Mouse (Mus musculus) cortical plate, adult 2 months (tissue): ENCODE data around the gene Tnnc1. TPM values are rescaled to one million over a fixed set of nuclear protein-coding genes. Genes with fewer than 3 reads are reported as not detected.

Experiments used
- H3K27ac ChIP-seq: fragments of 200-500 bp; 2 replicates; pipeline ENCODE4 v1.5.1; 2012; ENCODE audit warnings: low read length, control low read depth, inconsistent platforms; ENCODE audit not compliant: insufficient read depth
- H3K4me1 ChIP-seq: fragments of 200-500 bp; 2 replicates; pipeline ENCODE4 v1.6.1; 2011; ENCODE audit warnings: low read length; ENCODE audit not compliant: control insufficient read depth, insufficient read depth
- H3K4me3 ChIP-seq: fragments of 200-500 bp; 2 replicates; pipeline ENCODE4 v1.5.1; 2011; ENCODE audit warnings: mild to moderate bottlenecking, low read length, control low read depth; ENCODE audit not compliant: insufficient read depth
- CTCF ChIP-seq: fragments of 200-500 bp; IDR thresholded peaks from 2 replicates; pipeline ENCODE4 v1.5.1; 2011; ENCODE audit warnings: mild to moderate bottlenecking, control low read depth, low read length; ENCODE audit not compliant: insufficient read depth; ENCODE audit errors: extremely low read depth
- POLR2A ChIP-seq: fragments of 200-500 bp; IDR thresholded peaks from 2 replicates; pipeline ENCODE4 v1.6.1; 2011; ENCODE audit warnings: mild to moderate bottlenecking, low read length, control low read depth; ENCODE audit not compliant: insufficient read depth; ENCODE audit errors: extremely low read depth
- polyA plus RNA-seq: library from polyadenylated mRNA; depleted of rRNA; stranded (reverse); fragments of >200 nt; gene quantifications from 2 replicates; pipeline ENCODE4 v1.2.3, GENCODE M21; 2012; rRNA removed

Tnnc1 gene
- 43.3 and 50.1 TPM in 2 replicates for polyA plus RNA-seq

DNA sequence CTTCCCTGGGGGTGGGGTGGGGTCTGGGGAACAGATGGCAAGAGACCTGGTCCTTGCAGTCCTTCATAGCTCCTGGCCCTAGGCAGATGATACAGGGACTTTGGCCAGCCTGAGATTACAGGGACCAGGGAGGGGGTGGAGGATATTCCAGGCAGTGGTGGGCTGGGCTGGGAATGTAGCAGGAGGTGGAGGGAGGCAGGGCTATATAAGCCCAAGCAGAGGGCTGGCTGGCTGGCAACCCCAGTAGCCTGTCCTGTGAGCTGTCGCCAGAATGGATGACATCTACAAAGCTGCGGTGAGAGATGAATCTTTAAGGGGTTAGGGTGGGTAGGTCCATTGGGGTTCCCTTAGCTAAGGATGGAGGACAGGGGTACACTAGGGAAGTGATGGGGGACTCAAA lies at the start of gene Tnnc1:
Gene Tnnc1 (plus strand): TSS at position 229 of the 400 bp plus-strand sequence.
- TF ChIP-seq CTCF (no peak), POLR2A (no peak)
- peak within 1 kb of the TSS; percentile 74 for H3K4me3 ChIP-seq
- H3K27ac ChIP-seq: peak within 1 kb of the TSS; percentile 74; the same call in 1 of the 2 replicates
- H3K4me1 ChIP-seq: peaks cover 6% of the 10 kb centered on the region; the same call in 1 of the 2 replicates

DNA sequence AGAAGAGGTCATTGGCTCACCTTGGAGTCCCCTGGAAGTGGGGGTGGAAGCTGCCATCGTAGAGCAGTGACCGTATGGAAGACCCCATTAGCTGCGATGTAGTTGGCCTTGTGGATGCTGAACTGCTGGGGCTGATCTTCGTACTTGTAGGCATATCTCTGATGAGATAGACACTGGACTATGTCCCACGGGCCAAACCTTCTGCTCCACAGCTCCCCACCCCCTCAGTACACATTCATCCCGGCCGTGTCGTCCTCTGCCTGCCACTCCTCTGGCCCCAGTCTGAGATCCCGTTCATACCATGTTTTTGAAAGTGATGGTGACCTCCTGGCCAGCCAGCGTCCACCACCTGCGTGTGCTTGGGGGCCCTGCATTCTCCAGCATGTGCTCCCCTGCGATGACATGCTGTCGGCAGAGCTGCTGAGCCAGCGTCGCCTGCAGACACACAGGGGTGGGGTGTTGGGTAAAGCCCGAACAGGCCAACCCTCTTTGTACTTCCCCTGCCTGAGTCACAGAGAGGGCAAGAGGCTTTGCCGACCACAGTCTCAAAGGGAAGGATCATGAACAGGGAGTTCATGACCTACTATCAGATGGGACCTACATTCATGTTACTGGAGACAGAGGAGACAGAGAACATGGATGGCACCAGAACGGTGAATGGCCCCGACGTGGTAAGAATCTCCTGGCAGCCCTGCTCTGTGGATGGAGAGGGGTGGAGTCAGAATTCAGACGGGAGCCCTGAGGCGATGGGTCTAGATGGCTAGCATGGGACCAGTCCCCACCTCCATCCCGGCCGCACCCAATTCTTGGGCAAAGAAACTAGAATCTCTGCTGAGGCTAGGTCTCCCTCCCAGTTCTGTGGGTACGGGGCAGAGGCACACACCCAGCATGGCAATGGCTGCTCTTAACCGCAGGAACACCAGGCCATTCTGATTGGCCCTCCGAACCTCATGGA lies 47.6 kb upstream of the Tnnc1 start:
- TF ChIP-seq CTCF (no peak), POLR2A (no peak)
- H3K4me1 ChIP-seq: no peaks in the 10 kb centered on the region
- no peak overlapping the region for H3K27ac ChIP-seq
- no peak overlapping the region for H3K4me3 ChIP-seq

DNA sequence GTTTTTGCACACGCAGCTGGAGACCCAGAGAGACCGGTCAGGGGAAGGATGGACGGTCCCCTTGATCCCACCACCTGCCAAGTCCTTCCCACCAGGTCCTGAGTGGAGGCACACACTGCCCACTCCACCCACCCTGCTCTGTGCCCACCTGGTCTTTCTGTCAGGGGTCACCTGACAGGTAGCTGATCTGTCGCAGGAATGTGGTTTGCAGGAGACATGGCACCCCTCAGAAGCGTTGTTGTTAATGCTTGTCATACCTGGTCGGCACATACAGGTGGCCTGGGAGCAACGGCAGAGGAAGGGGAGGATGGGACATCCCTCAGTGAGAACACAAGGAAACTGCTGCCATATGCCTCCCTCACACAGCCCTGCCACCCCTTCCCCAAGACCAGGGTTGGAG lies 46.9 kb upstream of the Tnnc1 start:
- Histone ChIP-seq H3K27ac (no peak overlapping the region), H3K4me3 (no peak overlapping the region)
- TF ChIP-seq CTCF (no peak), POLR2A (no peak)

DNA sequence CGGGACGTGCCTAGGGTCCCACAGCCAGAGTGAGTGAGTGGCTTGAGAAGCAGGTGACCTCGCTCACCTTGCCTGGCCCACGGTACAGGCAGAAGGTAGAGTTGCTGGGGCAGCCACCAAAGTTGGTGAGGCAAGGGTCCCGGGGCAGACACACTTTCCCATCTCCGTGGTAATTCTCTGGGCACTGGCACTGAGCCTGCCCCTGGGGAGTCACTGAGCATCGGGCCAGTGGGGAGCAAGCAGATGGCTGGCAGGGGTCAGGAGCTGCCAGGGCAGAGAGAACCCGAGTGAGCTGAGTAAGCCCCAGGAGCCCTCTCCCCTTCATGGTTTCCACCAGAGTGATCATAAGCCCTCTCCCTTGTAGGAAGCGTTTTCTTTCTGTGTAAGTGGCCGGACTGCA lies 46.5 kb upstream of the Tnnc1 start:
- H3K27ac ChIP-seq: no peak overlapping the region
- TF ChIP-seq CTCF (no peak), POLR2A (no peak)
- no peak overlapping the region for H3K4me3 ChIP-seq

More for the DNA sequence above, 46.9 kb upstream of the Tnnc1 start:
- no peaks in the 10 kb centered on the region for H3K4me1 ChIP-seq

DNA sequence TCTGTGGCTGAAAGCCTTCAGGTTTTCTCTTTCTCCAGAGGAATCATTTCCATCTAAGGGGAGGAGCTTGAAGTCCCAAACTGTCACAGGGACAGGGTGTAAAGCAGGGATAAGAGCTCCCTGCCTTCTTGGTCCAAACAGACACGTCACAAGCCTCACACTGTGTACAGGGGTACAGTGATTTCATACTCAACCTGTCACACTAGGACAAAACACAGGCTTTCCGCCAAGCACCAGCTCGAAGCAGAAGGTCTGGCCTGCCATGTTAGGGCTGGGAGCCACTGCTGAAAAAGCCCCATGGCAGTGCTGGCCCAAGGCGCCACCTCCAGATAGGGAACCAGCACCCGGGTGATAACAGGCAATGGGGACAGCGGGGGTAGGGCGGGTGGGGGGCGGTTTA lies 44.0 kb upstream of the Tnnc1 start:
- no peak overlapping the region for H3K4me3 ChIP-seq
- TF ChIP-seq POLR2A: no peak
- TF ChIP-seq CTCF: no peak
- no peak overlapping the region for H3K27ac ChIP-seq
- 0 out of 2 replicates have a peak, but pooled peaks cover 3% of the 10 kb centered on the region for H3K4me1 ChIP-seq

More for the DNA sequence above, 46.5 kb upstream of the Tnnc1 start:
- no peaks in the 10 kb centered on the region for H3K4me1 ChIP-seq

DNA sequence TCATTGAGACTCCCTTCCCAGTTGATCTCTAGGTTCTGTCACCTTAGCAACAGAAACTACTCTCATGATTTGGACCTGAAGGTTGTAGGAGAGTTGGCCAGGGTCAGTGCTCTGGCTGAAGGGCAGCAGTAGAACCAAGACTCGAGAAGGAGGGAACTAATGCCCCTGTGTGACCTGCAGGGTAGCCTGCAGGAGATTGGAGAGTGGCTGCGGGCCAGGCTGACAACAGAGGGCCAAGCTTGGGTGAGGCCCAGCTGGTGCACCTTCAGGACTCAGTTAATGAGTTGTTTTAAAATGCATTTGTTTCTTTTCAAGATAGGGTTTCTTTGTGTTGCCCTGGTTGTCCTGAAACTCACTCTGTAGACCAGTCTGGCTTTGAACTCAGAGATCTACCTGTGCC lies 43.1 kb upstream of the Tnnc1 start:
- Histone ChIP-seq H3K4me1 (0 out of 2 replicates have a peak, but pooled peaks cover 3% of the 10 kb centered on the region), H3K27ac (no peak overlapping the region), H3K4me3 (no peak overlapping the region)
- no peak for TF ChIP-seq POLR2A
- TF ChIP-seq CTCF: no peak

DNA sequence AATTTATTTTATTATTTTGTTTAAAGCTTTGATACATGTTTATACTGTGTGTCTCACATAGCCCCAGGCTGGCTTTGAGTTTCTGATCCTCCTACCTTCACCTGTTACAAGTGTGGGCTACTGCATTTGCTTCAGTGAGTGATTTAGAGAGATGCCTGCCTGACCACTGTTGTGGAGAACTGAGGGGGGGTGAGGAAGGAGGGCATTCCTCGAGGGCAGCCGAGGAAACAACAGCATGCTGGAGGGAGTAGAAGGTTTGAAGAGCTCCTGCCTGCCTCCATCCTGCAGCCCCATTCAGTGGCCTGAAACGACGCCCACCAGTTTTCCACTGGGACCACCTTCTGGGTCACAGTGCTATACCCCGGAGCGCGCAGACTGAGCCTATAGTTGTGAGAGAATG lies 42.7 kb upstream of the Tnnc1 start:
- H3K27ac ChIP-seq: no peak overlapping the region
- H3K4me1 ChIP-seq: 0 out of 2 replicates have a peak, but pooled peaks cover 3% of the 10 kb centered on the region
- no peak for TF ChIP-seq POLR2A
- TF ChIP-seq CTCF: no peak
- no peak overlapping the region for H3K4me3 ChIP-seq

DNA sequence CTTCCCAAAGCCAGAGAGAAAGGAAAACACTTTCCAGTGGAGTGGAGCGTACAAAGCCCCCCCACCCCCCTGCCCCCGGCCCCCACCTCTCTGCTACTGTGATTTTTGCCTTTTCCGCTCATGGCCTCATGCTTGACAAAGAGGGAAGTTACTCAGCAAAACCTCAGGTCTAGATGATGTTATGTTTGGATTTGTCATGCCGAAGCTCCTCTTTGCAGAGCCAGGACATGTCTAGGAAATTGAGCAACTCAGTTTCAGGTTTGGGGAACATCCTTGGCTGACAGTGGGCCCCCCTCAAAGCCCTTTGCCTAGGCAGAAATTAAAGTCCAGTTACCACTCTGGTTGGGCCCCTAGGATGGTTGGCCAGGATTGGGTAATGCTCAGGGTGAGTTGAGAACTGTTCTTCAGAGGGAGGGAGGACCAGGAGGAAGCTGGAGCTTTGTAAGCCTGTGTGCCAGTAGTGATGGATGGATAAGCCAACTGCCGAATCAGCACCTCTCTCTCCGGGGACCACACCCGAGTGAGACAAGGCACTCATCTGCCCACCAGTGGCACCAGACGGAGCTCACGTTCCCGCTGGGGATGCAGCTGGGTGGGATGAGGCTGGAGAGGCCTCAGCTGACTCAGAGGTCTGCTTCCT lies 42.0 kb upstream of the Tnnc1 start:
- Histone ChIP-seq H3K4me1 (0 out of 2 replicates have a peak, but pooled peaks cover 3% of the 10 kb centered on the region), H3K4me3 (no peak overlapping the region), H3K27ac (no peak overlapping the region)
- no peak for TF ChIP-seq POLR2A
- TF ChIP-seq CTCF: no peak

DNA sequence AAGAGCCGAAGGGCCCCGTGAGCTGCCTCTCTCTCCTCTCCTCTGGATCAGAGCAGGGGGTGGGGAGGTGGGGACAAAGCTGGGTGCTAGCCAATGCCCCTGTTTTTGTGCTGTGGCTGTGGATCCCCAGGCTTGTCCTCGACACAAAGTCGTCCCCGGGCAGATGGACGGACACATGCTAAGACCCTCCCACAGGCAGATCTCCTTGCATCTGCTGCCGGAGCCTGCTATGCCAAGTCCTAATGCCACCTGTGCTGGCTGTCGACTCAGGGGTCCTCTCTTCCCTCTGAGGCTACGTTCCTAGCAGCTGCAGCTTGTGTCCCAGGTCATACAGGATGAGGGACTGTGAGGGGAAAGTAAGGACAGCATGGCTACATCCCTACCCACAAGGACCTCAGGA lies 41.3 kb upstream of the Tnnc1 start:
- H3K27ac ChIP-seq: no peak overlapping the region
- H3K4me3 ChIP-seq: no peak overlapping the region
- 0 out of 2 replicates have a peak, but pooled peaks cover 3% of the 10 kb centered on the region for H3K4me1 ChIP-seq
- no peak for TF ChIP-seq CTCF
- no peak for TF ChIP-seq POLR2A
